Mouse (Mus musculus) embryonic fibroblast, embryonic 13.5 days (primary cell): ENCODE data around the gene Tcte1. TPM values are rescaled to one million over a fixed set of nuclear protein-coding genes. Genes with fewer than 3 reads are reported as not detected.
A peak's percentile ranks its signal among the peaks of the same experiment; 100 is the strongest.

Experiments
- H3K27ac ChIP-seq: 2 replicates; pipeline ENCODE4 v1.5.1; 2012; ENCODE audit warnings: low read length, control low read depth, inconsistent platforms; ENCODE audit not compliant: insufficient read depth
- H3K4me1 ChIP-seq: 2 replicates; pipeline ENCODE4 v1.6.1; 2011; ENCODE audit warnings: low read length; ENCODE audit not compliant: control insufficient read depth, insufficient read depth
- H3K4me3 ChIP-seq: 2 replicates; pipeline ENCODE4 v1.5.1; 2011; ENCODE audit warnings: mild to moderate bottlenecking, control low read depth, low read length; ENCODE audit not compliant: insufficient read depth
- CTCF ChIP-seq: IDR thresholded peaks from 2 replicates; pipeline ENCODE4 v1.5.1; 2011; ENCODE audit warnings: mild to moderate bottlenecking, control low read depth, low read length, moderate library complexity, borderline replicate concordance; ENCODE audit not compliant: insufficient read depth
- POLR2A ChIP-seq: IDR thresholded peaks from 2 replicates; pipeline ENCODE4 v1.6.1; 2011; ENCODE audit warnings: low read depth, mild to moderate bottlenecking, control low read depth, low read length, moderate library complexity
- polyA plus RNA-seq: library from polyadenylated mRNA; stranded (reverse); fragments of >200 nt; gene quantifications from 2 replicates; pipeline ENCODE4 v1.2.4, GENCODE M21; 2011; ENCODE audit warnings: low read depth; ENCODE audit not compliant: missing spikeins, insufficient read length

Gene Tcte1
- polyA plus RNA-seq, 1 experiment = not detected

DNA sequence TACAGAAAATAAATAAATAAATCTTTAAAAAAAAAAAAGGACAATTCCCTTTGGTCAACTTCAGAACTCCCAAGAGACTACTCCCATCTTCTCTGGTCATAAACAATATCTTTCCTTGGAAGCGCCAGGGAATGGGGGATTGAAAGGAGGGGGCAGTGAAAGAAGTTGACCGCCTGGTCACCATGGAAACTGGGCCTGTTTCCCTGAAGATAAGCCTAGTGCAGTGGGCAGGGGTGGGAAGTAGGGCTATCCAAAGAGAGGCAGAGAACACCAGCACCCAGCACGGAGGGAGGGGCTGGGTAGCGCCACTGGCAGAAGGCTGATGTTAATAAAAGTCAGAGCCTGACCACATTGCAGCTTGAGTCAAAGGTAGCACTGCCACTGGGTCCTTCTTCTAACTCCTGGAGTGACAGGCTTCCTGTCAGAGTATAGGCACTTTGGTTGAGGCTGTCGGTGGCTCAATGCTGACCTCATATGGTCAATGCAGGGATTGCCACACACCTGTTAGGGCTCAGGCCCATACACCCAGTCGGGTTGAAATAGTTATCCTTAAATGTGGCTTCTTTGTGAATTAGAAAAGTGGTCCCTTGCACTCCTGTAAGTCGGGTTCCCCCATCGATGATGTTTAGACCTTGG lies 28.7 kb downstream of the Tcte1 start:
- no peaks in the 10 kb centered on the region; the same call in 1 of the 2 replicates for H3K4me1 ChIP-seq
- peak; percentile 83 for TF ChIP-seq CTCF
- no peak for TF ChIP-seq POLR2A
- H3K27ac ChIP-seq = no peak overlapping the region
- H3K4me3 ChIP-seq = no peak overlapping the region

GRCm38 (mm10) chr17:45553065-45553464 lies 29.8 kb downstream of the Tcte1 start:
- TF ChIP-seq POLR2A (no peak), CTCF (no peak)
- Histone ChIP-seq H3K4me1 (no peaks in the 10 kb centered on the region; the same call in 1 of the 2 replicates), H3K4me3 (no peak overlapping the region), H3K27ac (no peak overlapping the region)

DNA sequence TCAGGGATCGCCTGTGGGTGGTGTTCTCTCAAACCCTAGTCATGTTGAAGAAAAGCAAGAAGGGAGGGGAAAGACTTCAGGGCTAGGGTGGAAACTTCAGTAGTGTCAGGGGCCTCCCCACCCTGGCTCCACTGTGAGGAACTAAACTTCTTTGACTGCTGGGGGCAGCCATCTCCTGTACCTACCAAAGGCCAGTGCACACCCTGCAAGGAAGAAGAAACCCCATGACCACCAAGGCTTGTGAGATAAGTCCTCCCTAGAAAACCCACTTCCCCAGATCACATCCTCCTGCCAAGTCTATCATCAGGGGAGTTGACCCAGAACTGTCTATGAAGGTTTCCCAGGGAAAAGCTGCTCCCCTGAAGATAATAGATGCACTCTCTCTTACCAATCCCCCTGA lies 31.2 kb downstream of the Tcte1 start:
- no peak overlapping the region for H3K27ac ChIP-seq
- H3K4me1 ChIP-seq = no peaks in the 10 kb centered on the region; the same call in 1 of the 2 replicates
- TF ChIP-seq CTCF = no peak
- no peak for TF ChIP-seq POLR2A
- no peak overlapping the region for H3K4me3 ChIP-seq

DNA sequence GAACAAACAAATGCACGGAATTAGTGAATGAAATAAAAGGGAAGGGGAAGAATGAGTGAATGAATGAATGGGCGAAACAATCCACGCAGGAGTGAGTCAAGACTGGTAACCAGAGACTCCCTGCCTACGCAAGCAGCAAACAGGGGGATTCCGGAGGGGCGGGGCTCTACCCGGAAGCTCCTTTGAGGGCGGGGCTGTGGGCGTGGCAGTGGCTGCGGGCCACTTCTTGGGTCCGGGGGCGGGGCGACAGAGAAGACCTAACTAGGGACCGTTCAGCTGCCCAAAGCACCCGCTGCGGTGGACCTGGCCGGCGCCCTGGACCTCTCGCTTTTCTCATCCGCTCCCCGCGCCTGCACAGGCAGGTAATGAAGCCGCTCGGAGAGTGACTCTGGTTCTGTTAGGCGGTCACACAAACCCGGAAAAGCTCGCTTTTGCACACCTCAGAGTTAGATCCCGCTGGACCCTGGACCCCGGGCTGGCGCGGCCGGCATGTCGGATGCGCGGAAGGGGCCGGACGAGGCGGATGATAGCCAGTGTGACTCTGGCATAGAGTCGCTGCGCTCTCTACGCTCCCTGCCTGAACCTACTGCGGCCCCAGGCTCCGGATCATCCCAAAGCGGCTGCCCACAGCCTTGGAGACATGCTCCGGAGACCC lies 32.3 kb downstream of the Tcte1 start, which contains the start of gene Nfkbie:
Gene Nfkbie, plus strand, starts transcription at position 252 of the 655 bp plus-strand sequence.
- TF ChIP-seq CTCF (no peak), POLR2A (peak; percentile 90)
- Histone ChIP-seq H3K27ac (no peak within 1 kb of the TSS), H3K4me3 (peak within 1 kb of the TSS; percentile 87), H3K4me1 (no peaks in the 10 kb centered on the region; the same call in 1 of the 2 replicates)

DNA sequence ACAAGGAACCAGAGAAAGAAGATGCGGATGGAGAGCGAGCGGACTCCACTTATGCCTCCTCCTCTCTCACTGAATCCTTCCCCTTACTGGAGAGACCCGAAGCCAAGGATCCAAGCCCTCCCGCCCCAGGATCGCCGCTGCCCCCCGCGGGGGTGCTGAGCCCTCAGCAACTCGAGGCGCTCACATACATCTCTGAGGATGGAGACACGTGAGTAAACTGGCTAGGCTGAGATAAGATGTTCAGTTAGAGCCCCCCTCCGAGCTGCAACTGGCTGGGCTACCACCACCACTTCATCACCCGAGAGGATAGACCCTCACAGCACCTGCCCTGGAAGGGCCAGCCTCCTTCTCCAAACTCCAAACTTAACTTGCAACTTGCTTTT lies 32.9 kb downstream of the Tcte1 start:
- TF ChIP-seq CTCF (no peak), POLR2A (no peak)
- Histone ChIP-seq H3K4me3 (peak overlapping the region; percentile 87), H3K4me1 (no peaks in the 10 kb centered on the region; the same call in 1 of the 2 replicates), H3K27ac (no peak overlapping the region)

DNA sequence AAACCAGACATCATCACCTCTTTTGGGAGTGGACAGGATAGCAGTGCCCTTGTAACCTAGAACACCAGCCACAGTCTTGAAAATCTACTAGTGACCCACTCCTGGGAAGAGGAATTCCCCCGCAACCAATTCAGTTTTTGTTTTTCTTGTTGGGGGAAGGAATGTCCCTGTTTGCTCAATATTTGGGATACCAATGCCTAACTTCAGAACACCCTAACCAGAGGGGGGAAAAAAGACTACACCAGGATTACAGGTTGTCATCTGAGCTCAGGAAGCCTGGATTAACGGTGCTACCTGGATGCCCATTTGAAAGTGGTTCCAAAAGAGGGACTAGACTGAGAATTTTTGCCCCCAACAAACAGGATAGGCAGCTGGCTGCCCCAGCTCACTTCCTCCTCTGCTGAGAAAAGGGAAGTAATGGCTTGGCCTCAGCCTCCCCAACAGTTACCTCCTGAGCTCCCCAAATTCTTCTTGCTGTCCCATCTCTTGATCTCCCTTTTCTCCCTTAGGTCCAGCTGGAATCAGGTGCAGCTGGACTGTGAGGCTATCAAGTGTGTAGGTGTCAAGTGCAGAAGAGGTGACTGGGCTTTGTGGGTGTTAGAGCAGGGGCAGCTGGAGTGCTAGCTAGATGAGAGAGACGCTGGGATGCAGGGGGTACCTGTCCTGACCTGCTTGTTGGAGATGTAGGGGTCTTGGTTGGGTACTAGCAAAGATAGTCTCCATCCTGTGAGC lies 33.4 kb downstream of the Tcte1 start:
- H3K4me3 ChIP-seq = peak overlapping the region; percentile 87
- H3K4me1 ChIP-seq = no peaks in the 10 kb centered on the region; the same call in 1 of the 2 replicates
- TF ChIP-seq POLR2A = no peak
- no peak for TF ChIP-seq CTCF
- no peak overlapping the region for H3K27ac ChIP-seq

- no peak for TF ChIP-seq CTCF
- TF ChIP-seq POLR2A = no peak
- Histone ChIP-seq H3K27ac (no peak overlapping the region), H3K4me3 (peak overlapping the region; percentile 87; the same call in 1 of the 2 replicates)
These were observed 34.1 kb downstream of the Tcte1 start for GRCm38 (mm10) chr17:45557246-45557824.

DNA sequence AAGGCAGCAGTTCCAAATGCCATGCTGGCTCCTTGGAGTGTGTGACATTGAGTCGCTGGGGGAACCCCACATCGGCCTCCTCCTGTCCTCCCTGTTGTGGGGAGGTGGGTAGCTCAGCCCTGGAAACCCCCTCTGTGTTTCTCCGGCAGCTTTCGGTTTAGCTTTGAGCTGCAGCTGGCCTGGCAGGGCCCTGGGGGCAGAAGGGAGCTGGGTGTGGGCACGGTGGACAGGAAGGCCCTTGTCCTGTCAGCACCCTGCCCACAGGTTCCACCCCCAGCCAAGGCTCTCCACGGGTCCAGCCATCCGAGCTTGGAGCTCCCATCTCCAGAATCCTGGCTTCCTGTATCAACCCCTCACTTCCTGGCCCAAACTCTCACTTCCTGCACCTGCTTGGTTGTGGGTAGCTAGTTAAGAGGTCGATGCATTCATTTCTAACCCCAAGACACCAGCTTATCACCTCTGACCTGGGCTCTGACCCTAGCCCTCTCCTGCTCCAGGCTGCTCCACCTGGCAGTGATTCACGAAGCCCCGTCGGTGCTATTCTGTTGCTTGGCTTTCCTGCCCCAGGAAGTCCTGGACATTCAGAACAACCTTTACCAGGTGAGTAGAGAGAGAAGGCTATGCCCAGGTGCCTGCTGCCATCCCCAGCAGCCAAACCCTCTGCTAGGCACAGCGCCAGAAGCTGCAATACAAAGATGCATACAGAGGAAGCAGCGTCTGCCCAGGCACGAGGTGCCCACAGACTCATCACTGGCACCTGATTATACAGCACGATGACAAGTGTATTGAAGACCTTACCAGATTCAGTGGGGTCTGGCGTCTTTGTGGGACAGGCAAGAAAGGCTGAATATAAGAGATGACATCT lies 35.0 kb downstream of the Tcte1 start:
- Histone ChIP-seq H3K27ac (no peak overlapping the region), H3K4me1 (no peaks in the 10 kb centered on the region; the same call in 1 of the 2 replicates), H3K4me3 (no peak overlapping the region)
- no peak for TF ChIP-seq CTCF
- TF ChIP-seq POLR2A = no peak

More at GRCm38 (mm10) chr17:45557246-45557824, 34.1 kb downstream of the Tcte1 start:
- H3K4me1 ChIP-seq = no peaks in the 10 kb centered on the region; the same call in 1 of the 2 replicates
